Mouse (Mus musculus) thymus, postnatal 10 days (tissue): ENCODE measurements around the gene Smg6.

Source experiments
- DNase-seq, 2 experiments: peaks; one replicate each; pipeline ENCODE4 v3.0.0; 2021; ENCODE audit warnings: low spot score in 2 of 2

The Smg6 gene

DNA sequence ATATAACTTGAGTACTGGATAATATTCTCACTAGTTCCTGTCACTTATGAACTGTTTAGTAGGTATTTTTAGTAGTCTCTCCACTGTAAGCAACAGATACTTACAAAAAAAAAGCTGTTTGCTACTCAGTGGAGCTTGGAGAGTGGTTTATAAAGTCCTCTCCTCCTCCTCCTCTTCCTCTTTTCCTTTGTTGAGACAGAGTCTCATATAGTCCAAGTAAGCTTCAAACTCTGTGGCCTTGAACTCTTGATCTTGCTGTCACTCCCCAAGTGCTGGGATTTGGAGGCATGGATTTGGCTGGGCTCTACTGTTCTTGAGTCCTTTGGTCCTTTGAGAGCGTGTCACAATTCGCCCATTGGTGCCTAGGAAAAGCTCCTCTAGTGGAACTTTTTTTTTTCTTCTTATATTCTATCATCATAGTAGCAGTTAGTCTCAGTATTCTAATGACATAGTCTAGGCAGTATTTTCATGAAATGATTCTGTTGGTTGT, 1.7 kb downstream of the Smg6 start:
- DNase-seq: no peak

DNA sequence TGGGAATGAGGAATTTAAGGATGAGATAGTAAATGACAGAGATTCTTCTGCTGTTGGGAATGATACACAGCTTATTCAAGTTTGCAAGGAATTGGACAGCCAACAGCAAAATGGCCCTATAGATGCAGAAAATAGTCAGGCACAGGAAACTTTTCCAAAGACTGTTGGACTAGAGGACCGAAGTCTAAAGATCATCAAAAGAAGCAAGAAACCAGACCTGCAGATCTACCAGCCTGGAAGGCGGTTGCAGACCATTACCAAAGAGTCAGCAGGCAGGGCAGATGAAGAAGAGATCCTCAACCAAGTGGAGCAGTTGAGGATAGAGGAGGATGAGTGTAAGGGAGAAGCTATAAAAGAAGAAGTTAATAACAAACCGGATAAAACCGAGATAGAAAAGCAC, 3.5 kb downstream of the Smg6 start:
- DNase-seq: no peak

- no peak for DNase-seq
Observed at GRCm38 (mm10) chr11:74930391-74930790, 4.8 kb downstream of the Smg6 start.

DNA sequence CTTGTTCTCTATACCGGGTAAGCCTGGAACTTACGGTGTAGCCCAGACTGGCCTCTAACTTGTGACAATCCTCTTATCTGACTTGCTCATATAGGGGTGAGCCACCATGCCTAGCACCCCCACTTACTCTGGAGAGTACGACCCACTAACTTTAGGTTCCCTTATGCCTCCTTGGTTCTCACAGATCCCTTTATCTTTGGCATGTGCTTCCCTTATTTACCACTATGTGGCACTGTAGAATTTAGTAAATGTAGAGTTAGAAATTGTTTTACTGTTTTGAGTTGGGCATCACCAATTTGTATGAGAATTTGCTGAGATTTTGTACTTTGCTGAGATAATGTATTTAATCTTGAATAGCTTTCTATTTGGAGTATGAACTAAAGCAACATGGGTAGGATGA, 20.7 kb downstream of the Smg6 start:
- peak in 1 of 2 experiments; percentile 41 for DNase-seq

- DNase-seq: no peak
Observed at GRCm38 (mm10) chr11:74954901-74955300, 29.3 kb downstream of the Smg6 start.

DNA sequence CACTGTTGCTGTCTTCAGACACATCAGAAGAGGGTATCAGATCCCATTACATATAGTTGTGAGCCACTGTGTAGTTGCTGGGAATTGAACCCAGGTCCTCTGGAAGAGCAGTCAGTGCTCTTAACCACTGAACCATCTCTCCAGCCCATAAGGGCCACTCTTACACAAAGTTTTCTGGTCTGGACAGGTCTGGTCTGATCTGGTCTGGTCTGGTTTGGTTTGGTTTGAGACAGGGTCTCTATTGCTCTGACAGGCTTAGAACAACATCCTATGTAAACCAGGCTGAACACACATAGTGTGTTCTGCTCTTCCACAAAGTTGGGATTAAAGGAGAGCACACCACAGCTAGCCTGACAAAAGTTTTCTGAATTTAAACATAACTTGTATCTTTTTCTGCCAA, 30.4 kb downstream of the Smg6 start:
- no peak for DNase-seq

GRCm38 (mm10) chr11:74957600-74957999, 32.0 kb downstream of the Smg6 start:
- no peak for DNase-seq

GRCm38 (mm10) chr11:74959501-74959900, 33.9 kb downstream of the Smg6 start:
- DNase-seq: no peak

DNA sequence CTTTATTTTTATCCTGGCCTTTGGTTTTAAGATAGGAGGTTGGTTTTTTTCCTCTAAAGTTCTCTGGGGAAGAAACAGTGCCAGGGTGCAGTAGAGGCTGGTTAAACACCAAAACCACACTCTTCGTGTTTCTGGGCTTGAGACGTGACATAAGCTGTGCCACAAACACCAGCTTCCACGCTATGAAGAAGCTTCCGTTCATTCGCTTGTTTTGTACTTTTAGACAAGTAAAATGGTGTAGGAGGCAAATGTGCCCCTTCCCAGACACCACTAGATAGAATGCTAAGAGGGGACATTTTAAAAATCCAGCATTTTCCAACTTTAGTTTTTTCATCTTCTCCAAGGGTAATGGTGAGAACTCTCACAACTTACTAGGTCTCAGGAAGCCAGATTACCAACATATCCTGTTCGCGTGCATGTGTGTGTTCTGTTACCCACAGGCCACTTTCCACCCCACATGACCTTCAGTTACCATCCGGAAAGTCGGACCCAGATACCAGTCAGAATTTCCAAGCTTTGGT, 34.5 kb downstream of the Smg6 start:
- no peak for DNase-seq

GRCm38 (mm10) chr11:74961953-74962352, 36.3 kb downstream of the Smg6 start:
- no peak for DNase-seq

DNA sequence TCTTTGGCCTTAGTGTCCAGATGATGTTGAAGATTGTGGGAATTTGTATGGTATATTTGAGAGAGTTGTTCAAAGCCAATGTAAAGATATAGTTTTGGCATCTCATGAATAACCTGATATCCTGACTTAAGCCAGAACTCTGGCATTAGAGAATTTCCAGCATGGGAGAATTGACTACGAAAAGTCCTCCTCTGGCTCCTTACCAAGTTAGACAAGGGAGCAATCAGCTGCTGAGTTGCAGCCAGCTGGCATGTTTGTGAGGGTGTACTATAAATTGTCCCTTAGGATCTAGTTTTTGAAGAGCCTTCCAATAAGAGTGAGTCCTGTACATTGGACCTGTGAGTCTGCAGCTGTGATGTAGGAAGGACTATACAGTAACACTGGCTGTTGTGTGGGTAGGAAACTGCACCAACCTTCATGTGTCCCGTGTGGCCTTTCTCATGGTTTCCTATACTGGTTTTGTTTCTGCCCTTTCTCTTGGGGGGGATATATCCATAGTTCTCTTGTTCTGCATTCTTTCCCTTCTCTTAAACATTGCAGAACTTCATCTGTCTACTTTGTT, 37.3 kb downstream of the Smg6 start:
- no peak for DNase-seq

DNA sequence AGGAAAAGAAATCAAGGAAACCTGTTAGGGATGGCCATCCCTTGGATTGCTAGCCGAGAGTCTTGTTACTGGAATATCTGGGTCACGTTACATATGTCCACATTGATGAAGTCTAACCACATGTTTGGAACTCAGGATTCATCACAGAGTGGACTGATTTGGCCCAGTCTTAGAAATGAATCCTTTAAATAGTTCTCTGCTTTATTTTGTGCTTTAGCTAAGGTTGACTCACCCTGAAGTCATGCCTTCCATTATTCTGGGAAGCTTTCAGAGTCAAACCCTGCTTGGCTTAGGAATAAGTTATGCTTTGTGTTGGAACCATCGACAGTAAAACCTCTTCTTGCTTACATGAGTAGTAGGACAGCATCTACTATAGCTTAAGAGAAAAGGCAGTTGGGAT, 39.9 kb downstream of the Smg6 start:
- no peak for DNase-seq

- no peak for DNase-seq
Observed at GRCm38 (mm10) chr11:74973290-74974157, 47.9 kb downstream of the Smg6 start.

DNA sequence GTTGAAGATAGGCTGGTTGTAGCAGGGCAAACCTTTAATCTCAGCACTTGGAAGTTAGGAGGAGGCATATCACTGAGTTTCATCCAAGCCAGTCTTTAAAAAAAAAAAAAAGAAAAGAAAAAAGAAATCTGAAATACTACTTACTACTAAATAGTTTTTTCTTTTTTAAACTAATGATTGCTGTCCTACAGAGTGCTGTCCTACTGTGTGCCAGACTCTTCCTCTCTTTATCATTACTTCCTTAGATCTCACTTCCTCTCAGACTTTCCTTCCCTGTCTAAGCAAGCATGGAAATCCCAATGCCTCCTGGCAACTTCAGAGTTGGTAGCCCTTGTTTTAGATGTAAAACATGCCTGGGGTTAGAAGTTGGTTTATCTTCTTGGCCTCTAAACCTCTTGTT, 49.0 kb downstream of the Smg6 start:
- no peak for DNase-seq

DNA sequence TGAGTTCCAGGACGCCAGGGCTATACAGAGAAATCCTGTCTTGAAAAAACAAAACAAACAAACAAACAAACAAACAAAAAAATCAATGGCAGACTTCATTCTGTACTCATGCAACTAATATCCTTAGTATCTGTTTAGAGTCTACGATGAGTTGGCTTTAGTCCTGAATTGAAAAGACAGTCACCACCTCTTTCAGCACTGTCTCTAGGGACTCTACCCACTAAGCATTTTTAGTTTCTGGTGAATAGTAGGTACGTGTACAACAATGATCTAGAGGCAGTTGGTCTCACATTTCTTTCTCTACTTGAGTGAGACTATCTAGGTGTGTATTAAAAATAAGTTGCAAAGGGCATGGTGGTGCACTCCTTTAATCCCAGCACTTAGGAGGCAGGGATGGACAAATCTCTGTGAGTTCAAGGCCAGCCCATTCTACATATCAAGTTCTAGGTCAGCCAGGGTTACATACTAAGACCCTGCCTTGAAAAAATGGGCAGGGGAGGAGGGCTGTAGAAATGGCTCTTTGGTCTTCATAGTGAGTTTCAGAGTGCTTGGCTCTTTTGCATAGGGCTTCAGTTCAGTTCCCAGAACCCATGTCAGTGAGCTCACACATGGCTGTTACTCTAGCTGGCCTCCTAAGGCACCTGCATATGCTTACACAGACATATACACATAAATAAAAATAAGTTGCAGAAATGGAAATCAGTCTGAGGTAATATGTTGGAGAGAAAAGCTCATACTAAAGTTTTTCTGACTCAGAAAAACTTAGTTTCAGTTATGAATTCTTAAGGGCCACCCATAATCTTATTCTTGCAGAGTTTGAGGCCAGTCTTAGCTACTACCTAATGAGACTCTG, 51.4 kb downstream of the Smg6 start:
- DNase-seq: no peak

DNA sequence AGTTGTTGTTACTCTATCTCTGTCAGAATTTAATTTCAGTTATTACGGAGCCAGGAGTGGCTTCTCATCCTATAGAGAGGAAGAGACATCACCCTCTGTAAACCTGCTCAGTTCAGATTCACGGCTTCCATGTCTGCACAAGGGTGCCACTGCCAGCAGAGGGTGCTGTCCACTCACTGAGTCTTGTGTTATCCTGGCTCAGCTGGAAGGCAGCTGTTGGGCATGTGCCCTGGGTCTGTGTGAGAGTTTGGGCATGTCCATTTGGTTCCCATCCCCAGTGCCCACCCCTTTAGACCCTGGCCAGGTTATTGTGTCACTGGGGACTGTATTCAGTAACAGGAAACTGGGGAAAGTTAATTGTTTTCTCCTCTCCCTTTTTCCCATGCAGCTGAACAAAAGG, 55.8 kb downstream of the Smg6 start:
- DNase-seq: peak; percentile 45 to 79

DNA sequence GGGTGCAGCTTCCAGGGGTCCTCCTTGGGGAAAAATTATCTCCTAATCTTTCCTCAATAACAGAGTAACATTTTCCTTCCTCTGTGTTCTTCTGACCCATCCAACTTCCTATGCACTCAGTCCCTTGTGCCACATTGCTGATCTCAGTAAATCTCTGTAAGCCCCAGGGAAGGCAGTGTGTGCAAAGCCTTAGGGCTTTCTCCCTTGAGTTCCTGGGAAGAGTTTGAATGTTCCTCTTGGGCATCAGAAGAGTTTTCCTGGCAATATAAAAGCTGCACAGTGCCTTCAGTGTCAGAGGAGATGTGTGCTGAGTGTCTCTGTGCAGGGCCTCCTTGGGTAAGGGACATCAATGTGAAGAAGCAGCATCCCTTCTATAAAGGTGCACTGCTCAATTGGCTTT, 56.6 kb downstream of the Smg6 start:
- no peak for DNase-seq

DNA sequence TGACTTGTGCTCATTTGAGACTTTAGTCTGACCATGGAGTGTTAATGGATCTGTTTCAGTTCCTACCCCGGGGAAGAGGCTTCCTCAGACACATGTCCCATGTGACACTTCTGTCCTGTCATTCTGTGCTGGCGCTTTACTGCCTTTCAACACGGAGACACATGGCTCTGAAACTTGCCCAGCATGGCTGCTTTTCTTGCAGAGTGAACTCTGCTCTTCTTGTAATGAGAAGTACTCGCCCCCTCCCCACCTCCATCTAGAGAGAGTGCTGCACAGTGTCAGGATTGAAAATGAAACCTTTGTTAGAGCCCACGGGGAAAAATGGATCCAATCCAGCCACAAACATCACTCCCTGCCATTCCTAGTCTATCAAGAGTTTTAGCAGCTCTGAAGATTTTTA, 62.5 kb downstream of the Smg6 start:
- no peak for DNase-seq

DNA sequence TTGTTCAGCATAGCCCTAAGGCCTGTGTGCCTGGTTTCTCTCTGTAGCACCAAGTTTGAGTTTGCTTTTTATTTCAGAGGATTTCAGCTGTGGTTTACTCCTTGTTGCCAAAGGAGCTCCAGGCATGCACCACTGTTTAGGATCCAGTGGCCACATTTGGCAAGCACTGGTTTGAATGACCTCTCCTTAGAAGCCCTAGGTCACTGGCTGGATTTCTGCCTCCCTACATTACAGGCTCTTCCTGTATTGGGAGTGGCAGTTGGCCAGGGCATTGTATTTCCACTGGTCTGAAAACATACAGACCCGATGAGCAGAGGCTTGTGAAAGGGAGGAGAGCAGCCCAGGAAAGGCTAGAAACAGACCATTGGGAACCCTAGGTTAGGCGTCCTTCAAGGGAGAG, 63.4 kb downstream of the Smg6 start:
- no peak for DNase-seq

GRCm38 (mm10) chr11:74990501-74990900, 64.9 kb downstream of the Smg6 start:
- DNase-seq: no peak

DNA sequence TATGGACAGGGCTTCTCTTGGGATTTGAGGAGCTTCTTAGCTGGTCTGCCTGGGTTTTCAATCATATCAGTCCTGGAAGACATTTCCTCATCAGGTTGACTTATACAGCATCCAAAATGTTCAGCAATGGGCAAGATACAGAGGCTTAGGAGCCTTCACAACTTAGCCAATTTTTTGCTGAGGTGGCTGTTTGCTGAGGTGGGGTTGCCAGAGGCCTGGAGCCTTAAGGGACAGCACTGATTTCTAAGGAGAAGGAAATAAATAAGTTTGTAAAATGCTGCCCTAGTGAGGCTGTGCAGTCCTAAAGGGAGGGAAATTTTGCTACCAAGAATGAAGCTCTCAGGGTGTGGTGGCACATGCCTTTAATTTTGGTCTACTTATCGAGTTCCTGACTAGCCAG, 65.7 kb downstream of the Smg6 start:
- no peak for DNase-seq

DNA sequence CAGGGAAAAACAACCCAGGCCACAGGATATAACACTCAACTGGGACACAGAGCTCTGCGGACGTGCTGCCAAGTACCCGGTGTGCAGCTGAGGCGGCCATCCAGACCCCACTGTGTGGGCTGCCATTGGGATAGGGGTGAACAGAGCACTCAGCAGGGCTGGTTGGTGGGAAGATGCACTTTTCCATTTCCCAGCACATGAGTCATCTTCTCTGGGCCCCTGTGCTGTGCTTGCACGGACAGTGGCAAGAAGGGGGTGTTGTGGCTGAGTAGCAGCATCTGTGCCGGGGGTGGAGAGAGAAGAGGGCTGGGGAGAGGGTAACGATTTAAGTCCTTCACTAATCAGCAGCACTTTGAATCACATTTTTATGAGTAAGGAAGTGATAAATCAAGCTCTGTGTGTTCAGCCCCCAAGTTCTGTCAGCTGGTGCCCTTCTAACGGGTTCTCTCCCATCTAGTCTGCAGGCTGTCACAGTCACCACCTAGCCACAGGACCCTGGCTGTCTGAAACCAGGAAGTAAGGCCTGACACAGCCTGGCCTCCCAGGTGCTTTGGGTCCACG, 66.9 kb downstream of the Smg6 start:
- no peak for DNase-seq
